Mouse (Mus musculus): ENCODE measurements around the gene Ppp1r12b.

Gene Ppp1r12b

DNA sequence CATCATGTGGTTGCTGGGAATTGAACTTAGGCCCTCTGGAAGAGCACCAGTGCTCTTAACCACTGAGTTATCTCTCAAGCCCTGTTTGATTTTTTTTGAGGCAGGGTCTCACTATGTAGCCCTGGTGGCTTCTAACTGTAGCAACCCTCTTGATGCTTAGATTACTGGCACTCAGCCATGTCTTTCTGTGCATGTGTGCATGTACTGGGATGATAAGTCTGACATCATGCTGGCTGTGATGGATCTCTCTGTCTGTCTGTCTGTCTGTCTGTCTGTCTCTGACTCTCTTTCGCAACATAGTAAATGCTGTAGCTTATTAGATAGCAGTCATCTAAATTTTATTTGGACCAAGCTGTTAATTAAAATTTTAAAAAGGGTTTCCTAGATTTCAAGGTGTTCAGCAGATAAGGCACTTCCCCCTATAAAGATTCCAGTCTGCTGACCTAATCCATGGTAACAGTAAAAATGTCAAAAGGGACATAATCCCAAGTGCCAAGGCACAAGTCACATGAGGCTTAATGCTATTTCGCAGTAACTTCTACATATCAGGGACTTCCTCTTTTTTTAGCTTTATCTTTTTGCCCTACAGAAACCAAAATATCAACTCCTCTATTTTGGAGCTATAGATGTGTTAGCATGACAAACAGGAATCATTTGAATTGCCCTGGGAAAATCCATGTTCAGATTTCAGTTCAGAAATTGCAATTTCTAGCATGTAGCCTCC is 164.9 kb downstream of the Ppp1r12b start:
- no peak for DNase-seq

DNA sequence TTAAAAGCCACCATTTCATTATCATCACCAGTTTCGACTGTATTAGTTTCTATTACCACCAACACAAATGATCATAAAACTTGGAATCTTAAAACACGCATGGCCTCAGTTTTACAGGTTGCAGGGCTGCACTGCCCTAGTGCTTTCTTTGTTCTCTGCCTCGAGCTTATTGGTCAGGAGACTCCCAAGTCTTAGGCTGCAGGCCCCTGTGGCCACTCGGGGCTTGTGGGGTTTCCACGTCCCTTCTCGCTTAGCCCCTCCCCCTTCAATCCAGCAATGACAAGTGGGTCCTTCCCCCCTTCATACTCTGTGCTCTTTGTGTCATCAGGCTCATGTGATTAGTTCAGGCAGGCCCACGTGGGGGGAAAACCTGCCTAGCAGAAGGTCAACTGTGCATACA is 167.6 kb downstream of the Ppp1r12b start:
- DNase-seq = no peak

DNA sequence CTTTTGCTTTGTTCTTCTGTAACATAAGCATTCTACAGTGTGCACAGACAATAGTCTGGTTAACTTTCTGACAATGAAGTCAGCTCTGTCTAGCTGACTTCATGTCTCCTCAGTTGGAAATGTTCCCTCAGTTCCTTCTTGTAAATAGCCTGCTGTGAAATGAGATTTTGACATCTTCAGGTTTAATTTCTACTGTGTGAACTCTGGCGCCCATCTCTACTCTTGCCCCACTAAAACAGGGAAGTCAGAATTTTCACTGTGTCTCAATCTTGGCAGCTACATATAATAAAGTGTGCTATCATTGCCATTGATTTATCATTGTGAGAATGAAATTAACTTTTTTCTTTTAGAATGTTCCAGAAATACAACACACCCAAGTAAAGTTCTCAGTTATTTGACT is 170.8 kb downstream of the Ppp1r12b start:
- no peak for DNase-seq

- no peak for DNase-seq
These were observed 171.3 kb downstream of the Ppp1r12b start for GRCm38 (mm10) chr1:134784481-134784880.

DNA sequence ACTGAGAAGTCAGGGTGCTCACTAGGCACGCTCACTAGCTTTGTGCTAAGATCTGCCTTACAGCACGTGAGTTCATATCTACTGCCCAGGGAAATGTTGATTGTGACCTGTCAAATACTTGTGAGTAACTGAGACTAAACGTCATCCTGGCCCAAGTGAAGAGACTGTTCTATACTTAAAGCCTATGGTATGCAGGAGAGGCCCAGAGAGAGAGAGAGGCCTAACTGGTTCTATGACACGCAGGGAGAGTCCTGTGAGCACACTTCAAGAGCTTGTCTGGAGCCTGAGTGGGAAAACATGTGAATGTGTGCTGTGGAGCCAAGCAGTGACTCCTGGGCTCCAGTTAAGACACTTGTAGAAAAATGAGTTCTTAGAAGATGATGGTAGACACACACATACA is 171.8 kb downstream of the Ppp1r12b start:
- DNase-seq = no peak

DNA sequence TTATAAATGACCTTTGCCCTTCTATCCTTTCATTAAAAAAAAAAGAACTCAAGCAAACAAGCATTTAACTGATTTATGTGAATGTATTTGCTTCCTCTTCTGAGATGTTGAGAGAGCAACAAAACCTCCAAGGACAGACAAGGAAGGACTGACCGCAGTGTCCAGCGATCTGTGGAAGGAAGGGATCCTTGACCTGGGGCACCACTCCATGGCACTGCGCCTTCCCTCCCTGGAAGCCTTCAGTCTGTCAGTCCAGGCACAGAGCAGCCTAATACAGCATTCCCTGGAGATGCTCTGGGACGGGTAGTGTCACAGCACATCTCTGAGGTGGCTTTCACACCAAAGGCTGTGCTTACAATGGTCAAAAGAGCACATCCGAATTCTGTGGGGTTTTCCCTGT is 172.9 kb downstream of the Ppp1r12b start:
- no peak for DNase-seq

- no peak for DNase-seq
These were observed 177.7 kb downstream of the Ppp1r12b start for GRCm38 (mm10) chr1:134777936-134778548.

DNA sequence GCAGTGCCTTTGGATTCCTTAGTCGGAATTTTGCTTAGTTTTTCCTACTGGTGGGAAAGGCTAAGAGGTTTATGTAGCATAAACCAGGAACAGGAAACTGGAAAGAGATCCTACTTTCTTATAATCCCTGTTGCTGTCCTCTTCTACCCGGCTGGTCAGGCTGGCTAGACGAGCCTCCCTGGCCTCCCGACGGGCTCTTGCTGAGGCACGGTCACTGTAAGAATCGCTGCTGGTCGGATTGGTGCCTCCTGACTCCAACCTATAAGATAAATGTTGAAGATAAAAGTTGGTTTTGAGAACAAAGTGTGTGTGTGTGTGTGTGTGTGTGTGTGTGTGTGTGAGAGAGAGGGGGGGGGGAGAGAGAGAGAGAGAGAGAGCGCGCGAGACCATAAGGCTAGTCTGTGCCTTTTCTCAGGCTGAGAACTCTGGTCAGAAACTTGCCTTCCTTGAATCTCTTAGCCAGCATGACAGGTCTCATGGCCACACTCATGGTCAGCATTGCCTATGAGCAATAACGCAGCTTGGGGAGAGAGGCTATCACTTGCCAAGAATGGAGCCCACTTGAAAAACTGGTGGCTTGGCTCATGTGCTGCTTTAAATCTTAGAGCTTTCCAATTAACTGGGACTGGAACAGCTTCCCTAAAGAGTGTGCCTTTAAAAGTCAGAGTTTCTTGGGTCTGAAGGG is 178.4 kb downstream of the Ppp1r12b start:
- no peak for DNase-seq

GRCm38 (mm10) chr1:134775631-134776030 is 180.1 kb downstream of the Ppp1r12b start:
- no peak for DNase-seq

DNA sequence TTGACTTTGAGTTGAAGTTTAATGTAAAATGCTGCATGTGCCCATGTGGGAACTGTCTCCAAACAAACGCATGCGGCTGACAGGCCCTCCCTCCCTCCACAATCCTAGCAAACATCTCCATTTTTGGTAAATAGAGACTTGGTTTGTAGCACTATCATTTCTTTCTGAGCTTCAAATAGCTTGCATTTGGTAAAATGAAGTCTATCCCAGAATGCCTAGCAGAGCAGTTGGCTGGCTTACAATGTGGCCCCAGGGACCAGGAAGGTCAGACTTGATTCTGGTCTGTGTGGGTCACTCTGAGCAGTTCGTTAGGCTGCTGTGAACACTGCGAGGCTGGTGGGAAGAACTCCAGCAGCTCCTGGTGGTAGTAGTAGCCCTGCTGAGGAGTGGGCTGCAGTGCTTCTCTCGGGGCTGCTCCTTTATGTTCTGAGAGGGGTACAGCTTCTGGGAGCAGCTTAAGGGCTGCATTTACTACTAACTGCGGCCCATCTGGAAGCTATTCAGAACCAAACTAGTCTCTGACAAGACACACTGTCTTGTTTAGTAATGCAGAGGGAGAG is 180.9 kb downstream of the Ppp1r12b start:
- DNase-seq = no peak

DNA sequence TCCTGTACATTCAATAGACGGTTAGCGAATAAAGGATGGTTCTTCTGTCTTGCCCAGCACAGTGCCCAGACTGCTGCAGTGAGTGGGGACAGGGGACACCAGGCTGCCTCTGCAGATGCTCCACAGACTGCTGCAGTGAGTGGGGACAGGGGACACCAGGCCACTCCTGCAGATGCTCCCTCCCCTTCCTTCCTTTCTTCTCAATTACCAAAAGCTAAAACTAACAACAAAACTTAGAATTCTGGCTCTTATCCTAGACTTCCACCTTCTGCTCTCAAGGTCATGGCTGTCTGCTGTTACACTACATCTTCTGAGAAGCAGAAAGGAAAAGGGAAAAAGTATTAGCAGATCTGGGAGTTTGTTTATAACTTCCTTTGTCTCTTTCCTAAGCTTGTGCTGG is 181.5 kb downstream of the Ppp1r12b start:
- no peak for DNase-seq

DNA sequence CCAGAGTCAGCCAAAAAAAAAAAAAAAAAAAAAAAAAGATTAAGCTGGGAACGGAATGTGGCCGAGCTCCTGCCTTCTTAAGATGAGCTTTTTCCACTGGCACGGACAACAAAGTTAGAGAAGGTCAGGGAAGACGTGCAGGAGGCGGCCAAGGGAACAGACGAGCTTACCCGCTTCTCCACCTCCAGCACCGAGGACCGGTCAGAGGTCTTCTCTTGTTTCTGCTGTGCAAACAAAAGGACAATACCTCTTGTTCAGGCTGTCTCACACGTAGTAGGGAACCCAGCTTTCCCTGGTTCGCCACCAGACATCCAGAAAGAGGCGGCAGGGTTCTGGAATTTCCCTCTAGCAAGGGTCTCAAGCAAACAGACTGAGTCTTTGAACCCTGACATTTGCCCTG is 182.5 kb downstream of the Ppp1r12b start:
- DNase-seq = no peak

- DNase-seq = no peak
These were observed 182.9 kb downstream of the Ppp1r12b start for GRCm38 (mm10) chr1:134772821-134773220.

DNA sequence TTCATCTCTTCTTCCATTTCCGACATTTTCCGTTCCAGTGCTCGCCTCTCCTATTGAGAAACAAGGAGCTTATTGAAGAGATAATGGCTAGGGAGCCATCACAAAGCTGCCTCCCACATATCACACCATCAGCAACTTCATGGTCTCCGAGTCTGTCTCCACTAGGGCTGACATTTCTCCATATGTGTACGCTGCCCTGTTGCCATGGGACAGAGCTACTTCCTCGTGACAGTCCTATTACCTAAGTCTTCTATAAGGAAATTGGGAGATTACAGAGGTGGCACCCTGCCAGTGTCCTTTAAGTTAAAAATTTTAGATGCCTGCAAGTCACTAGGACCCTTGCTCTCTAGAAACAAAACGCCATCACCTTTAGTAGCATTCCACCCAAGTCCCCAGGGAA is 183.7 kb downstream of the Ppp1r12b start:
- no peak for DNase-seq

GRCm38 (mm10) chr1:134771353-134771752 is 184.4 kb downstream of the Ppp1r12b start:
- DNase-seq = no peak

DNA sequence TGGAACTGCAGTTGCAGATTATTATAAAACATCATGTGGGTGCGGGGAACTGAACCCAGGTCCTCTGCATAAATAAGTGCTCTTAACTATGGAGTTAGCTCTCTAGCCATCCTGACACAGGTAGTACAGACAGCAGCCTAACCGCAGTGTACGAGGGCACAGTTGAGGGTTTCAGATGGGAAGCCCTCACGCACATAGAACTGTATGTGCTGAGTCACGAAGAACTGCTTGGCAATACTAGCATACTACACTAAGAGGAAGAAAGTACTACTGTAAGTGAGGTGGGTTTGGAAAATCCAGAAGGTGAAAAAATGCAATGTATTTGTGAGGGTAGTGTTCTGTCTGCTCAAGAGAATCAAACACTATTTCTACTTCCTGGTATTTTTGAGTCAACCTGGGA is 185.4 kb downstream of the Ppp1r12b start:
- no peak for DNase-seq

GRCm38 (mm10) chr1:134766448-134766847 is 189.3 kb downstream of the Ppp1r12b start:
- no peak for DNase-seq

DNA sequence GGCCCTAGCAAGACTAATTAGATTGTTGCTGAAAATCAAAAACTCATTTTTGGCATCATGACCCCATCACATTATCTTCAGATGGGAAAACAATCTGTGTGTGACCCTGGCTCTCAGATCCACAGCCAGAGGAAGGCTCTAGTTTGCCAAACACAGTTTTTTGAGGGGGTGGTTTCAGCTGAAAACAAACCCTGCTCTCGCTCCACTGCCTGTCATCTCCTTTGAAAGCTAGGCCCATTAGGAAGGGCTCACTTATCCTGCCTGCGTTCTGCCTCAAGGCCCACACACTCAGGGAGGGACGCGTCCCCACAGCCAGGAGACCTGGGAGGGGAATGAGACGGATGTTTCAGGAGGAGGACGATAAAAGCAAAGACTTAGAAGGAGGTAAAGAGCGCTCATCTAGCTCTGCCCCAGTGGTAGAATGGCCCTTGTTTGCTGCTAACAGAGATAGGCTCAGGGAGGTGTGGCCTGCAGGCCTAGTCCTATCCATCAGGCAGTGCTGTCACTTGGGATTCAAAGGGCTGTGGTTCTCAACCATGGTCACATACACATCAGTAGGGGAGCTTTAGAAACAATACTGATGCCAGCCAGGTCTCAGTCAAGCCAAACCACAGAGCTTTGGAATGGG is 190.8 kb downstream of the Ppp1r12b start:
- no peak for DNase-seq

GRCm38 (mm10) chr1:134763776-134764438 is 191.8 kb downstream of the Ppp1r12b start:
- no peak for DNase-seq

DNA sequence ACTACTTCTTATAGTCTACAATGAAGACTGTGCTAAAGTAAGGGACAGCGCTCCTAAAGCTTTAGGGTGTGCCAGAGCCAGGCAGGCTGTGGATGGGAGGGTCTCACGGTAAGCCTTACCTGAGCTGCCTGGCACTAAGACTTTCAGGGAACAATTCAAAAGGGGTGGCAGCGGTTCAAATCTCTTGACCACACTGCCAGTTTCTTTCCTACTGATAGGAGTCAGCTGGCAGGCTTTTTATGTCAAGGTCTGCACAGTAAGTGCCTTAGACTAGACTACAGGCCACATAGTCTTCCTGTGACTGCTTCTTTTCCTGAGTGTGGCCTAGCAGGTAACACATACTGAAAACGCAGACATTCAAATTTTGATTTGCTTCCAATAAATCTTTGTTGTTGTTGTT is 192.5 kb downstream of the Ppp1r12b start:
- DNase-seq = no peak

DNA sequence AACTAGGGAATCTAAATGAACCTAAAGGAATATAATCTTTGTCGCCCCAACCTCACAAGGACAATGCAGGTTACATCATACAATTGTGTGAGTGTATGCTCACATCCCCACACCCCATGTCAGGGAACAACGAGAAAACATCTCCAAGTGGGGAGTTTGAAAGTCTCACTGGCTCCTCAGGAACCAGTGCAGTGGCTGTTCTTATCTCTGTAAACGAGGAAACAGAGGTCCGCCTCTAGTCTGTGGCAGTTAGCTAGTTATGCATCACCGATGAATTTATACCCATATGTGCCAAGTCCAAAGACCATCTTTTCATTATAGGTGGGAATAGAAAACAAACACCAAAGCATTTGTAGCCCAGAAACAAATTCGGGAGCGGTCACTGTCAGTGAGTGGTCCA is 194.2 kb downstream of the Ppp1r12b start:
- DNase-seq = no peak

DNA sequence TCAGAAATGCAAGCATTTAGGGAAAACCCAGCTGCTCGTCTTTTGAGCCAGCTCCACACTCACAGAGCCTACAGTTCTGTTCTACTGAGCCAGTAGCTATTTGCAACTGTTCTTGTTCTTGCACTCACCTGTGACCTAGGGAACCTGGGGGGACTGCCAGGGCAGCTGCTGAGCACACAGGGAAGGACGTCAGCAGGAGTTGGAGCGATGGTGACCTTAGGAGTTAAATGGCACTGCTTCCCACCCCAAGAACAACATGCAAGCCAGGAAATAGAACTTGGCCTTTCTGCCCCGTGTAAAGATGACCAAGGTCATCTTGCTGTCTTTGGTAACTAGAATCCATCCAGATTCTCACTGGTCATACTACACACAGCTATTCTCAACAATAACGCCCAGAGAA is 195.1 kb downstream of the Ppp1r12b start:
- DNase-seq = no peak

GRCm38 (mm10) chr1:134759133-134759532 is 196.6 kb downstream of the Ppp1r12b start:
- DNase-seq = no peak

All from spleen, adult 18-20 months (tissue).